Mouse (Mus musculus): Measurements from ENCODE around the gene Tmem143. TPM values are rescaled to one million over a fixed set of nuclear protein-coding genes. Genes with fewer than 3 reads are reported as not detected.
A peak's percentile ranks its signal among the peaks of the same experiment; 100 is the strongest.

Tmem143 gene
- total and polyA plus RNA-seq, 3 experiments: 8.8 to 14.6 (median 14.2) TPM

DNA sequence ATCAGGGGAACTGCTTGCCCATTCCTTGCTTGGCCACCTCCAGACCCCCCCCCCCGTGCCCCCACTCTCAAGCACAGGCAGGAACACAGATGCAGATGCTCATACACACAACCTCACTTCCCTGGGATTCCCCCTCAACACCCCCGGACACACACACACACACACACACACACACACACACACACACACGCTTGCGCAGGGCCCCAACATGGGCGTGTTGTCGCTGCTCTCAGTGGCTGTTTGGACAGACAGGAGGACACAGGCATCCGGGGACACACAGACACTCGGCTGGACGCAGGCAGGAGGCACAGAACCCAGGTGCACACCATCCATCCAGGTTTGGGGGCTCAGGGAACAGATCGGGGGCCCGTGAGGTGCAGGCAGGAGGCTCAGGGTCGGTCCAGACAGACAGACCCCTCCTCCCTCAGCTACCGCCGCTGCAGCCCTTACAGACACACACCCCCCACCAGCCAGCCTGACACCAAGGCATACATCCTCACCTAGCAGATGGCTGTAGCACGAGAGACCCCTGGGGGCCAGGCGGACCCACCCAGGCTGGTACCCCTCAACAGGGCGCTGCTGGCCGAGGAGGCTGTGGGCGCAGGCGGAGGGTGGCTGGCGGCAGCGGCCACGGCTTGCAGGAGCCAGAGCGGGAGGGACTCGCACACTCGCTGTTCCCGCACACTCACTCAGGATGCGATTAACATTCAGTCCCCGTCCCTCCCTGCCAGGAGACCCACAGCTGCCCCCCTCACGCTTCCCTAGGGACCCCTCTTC, 26.3 kb upstream of the Tmem143 start:
- no peak overlapping the region for H3K9ac ChIP-seq (ENCODE audit: insufficient read depth, low read depth)
- DNase-seq (ENCODE audit: extremely low read depth): no peak
- H3K4me1 ChIP-seq (ENCODE audit: control insufficient read depth in 1 of 2, insufficient read depth in 2 of 2): peaks cover 19 to 25% of the 10 kb centered on the region in 2 experiments
- peaks cover 7 to 12% of the 10 kb centered on the region in 2 experiments for H3K36me3 ChIP-seq (replicated peaks in 1 of 2; ENCODE audit: control insufficient read depth in 1 of 2, insufficient read depth in 1 of 2, low read length in 1 of 2)
- dilution Hi-C loops (cut with MboI; ENCODE audit: extremely low pct_ligation_motif_present, extremely low pct_unique_long_range_greater_than_20kb, low sequenced_read_pairs): no loop called here
- TF ChIP-seq NRF1 (IDR thresholded peaks at IDR 0.05; ENCODE audit: low read depth, low read length) (peak; percentile 65), RCOR1 (conservative IDR thresholded peaks at IDR 0.05; ENCODE audit: low read depth, low read length) (no peak)
- peaks cover 6% of the 10 kb centered on the region for H3K9me3 ChIP-seq (replicated peaks; ENCODE audit: low read length)
- H3K4me2 ChIP-seq (ENCODE audit: insufficient read depth, low read depth, poor library complexity, severe bottlenecking): peak overlapping the region; percentile 27; the same call in 1 of the 2 replicates
- in situ Hi-C loops (cut with MboI; ENCODE audit: low pct_ligation_motif_present, low pct_unique_long_range_greater_than_20kb, low sequenced_read_pairs): loop anchor here (5.0 kb wide), 1 partner anchor 72 kb away; no protein-coding TSS in a partner anchor
- peaks cover 24% of the 10 kb centered on the region for H3K79me2 ChIP-seq (replicated peaks; ENCODE audit: control insufficient read depth, extremely low read depth, insufficient read depth, poor library complexity, severe bottlenecking)
- H3K27ac ChIP-seq (ENCODE audit: insufficient read depth, low read depth): no peak overlapping the region
- H3K4me3 ChIP-seq (replicated peaks in 1 of 3; ENCODE audit: low read depth in 2 of 3, low read length in 2 of 3, poor library complexity in 1 of 3): peak overlapping the region in 1 of 3 experiments; percentile 7
- peaks cover 35% of the 10 kb centered on the region for H3K27me3 ChIP-seq (replicated peaks)

DNA sequence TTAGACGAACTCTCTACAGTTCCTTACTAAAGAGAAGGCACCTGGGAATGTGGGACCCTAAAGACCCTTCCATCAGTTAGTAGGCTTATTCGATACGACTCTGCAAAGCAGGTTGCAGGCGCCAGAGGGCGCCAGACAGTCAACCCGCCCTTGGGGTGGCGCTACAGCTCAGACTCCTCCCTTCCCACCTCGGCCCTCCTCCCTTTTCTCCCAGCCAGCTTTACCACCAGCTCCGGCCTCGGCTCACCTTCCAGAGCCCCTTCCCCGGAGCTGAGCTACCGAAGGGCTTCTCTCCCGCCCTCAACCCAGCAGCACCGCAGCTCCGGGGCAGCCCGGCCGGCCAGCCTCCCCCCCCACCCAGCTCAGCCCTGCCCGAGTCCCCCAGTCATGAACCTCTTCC, 24.1 kb upstream of the Tmem143 start, which contains the start of gene Kdelr1:
Kdelr1 (plus strand) TSS at position 149 of the 400 bp plus-strand sequence.
- Histone ChIP-seq H3K4me2 (ENCODE audit: insufficient read depth, low read depth, poor library complexity, severe bottlenecking) (peak within 1 kb of the TSS; percentile 31), H3K36me3 (replicated peaks in 1 of 2; ENCODE audit: control insufficient read depth in 1 of 2, insufficient read depth in 1 of 2, low read length in 1 of 2) (peaks cover 19 to 31% of the 10 kb centered on the region in 2 experiments), H3K4me3 (replicated peaks in 1 of 3; ENCODE audit: low read depth in 2 of 3, low read length in 2 of 3, poor library complexity in 1 of 3) (peak within 1 kb of the TSS; percentile 72 to 88 (median 86)), H3K4me1 (ENCODE audit: control insufficient read depth in 1 of 2, insufficient read depth in 2 of 2) (peaks cover 23 to 44% of the 10 kb centered on the region in 2 experiments), H3K27me3 (replicated peaks) (peaks cover 17% of the 10 kb centered on the region), H3K27ac (ENCODE audit: insufficient read depth, low read depth) (peak within 1 kb of the TSS; percentile 62), H3K9me3 (replicated peaks; ENCODE audit: low read length) (no peaks in the 10 kb centered on the region), H3K9ac (ENCODE audit: insufficient read depth, low read depth) (peak within 1 kb of the TSS; percentile 99), H3K79me2 (replicated peaks; ENCODE audit: control insufficient read depth, extremely low read depth, insufficient read depth, poor library complexity, severe bottlenecking) (peaks cover 24% of the 10 kb centered on the region)
- dilution Hi-C loops (cut with MboI; ENCODE audit: extremely low pct_ligation_motif_present, extremely low pct_unique_long_range_greater_than_20kb, low sequenced_read_pairs) (no loop called here), in situ Hi-C loops (cut with MboI; ENCODE audit: low pct_ligation_motif_present, low pct_unique_long_range_greater_than_20kb, low sequenced_read_pairs) (loop anchor here (5.0 kb wide), 1 partner anchor 70 kb away; no protein-coding TSS in a partner anchor)
- DNase-seq (ENCODE audit: extremely low read depth): peak; percentile 82
- no peak for TF ChIP-seq JUN (IDR thresholded peaks at IDR 0.05; ENCODE audit: insufficient read depth, low read depth, low read length)
- no peak for TF ChIP-seq ZNF384 (IDR thresholded peaks at IDR 0.05; ENCODE audit: low read depth, low read length)
- TF ChIP-seq CTCF (conservative IDR thresholded peaks at IDR 0.05 in 1 of 2, IDR thresholded peaks at IDR 0.05 in 1 of 2; ENCODE audit: low read depth in 2 of 2, low read length in 2 of 2): peak; percentile 83 to 98
- TF ChIP-seq NRF1 (IDR thresholded peaks at IDR 0.05; ENCODE audit: low read depth, low read length): 0 out of 2 replicates have a peak, but pooled peaks have one; percentile 13
- TF ChIP-seq BHLHE40 (IDR thresholded peaks at IDR 0.05; ENCODE audit: low read depth, low read length): no peak
- no peak for TF ChIP-seq KAT2A (IDR thresholded peaks at IDR 0.05; ENCODE audit: insufficient replicate concordance, low read length)
- no peak for TF ChIP-seq CHD2 (IDR thresholded peaks at IDR 0.05; ENCODE audit: low read length)
- peak; percentile 88 for TF ChIP-seq SMC3 (IDR thresholded peaks at IDR 0.05; ENCODE audit: low read depth, low read length)
- TF ChIP-seq JUND (conservative IDR thresholded peaks at IDR 0.05; ENCODE audit: low read depth, low read length): no peak
- TF ChIP-seq POLR2A (IDR thresholded peaks at IDR 0.05; ENCODE audit: low read depth, low read length): peak; percentile 79
- TF ChIP-seq MXI1 (IDR thresholded peaks at IDR 0.05; ENCODE audit: low read depth, low read length): no peak
- TF ChIP-seq UBTF (IDR thresholded peaks at IDR 0.05; ENCODE audit: low read depth, low read length): no peak
- no peak for TF ChIP-seq MAFK (IDR thresholded peaks at IDR 0.05; ENCODE audit: insufficient replicate concordance, low read length)
- TF ChIP-seq NELFE (IDR thresholded peaks at IDR 0.05; ENCODE audit: low read depth, low read length): peak; percentile 55; the same call in 1 of the 2 replicates
- no peak for TF ChIP-seq E2F4 (IDR thresholded peaks at IDR 0.05; ENCODE audit: insufficient replicate concordance, low read depth, low read length)
- no peak; the same call in 1 of the 2 replicates for TF ChIP-seq RCOR1 (conservative IDR thresholded peaks at IDR 0.05; ENCODE audit: low read depth, low read length)
- no peak for TF ChIP-seq SIN3A (IDR thresholded peaks at IDR 0.05; ENCODE audit: low read length)
- no peak for TF ChIP-seq ELF1 (IDR thresholded peaks at IDR 0.05; ENCODE audit: low read depth, low read length)
- TF ChIP-seq ETS1 (conservative IDR thresholded peaks at IDR 0.05; ENCODE audit: low read depth, low read length): no peak
- TF ChIP-seq MYC (IDR thresholded peaks at IDR 0.05; ENCODE audit: low read depth, low read length): 0 out of 2 replicates have a peak, but pooled peaks have one; percentile 18
- no peak for TF ChIP-seq ZKSCAN1 (IDR thresholded peaks at IDR 0.05; ENCODE audit: borderline replicate concordance, low read depth, low read length)
- no peak for TF ChIP-seq IRF4 (IDR thresholded peaks at IDR 0.05; ENCODE audit: low read depth, low read length)
- no peak for TF ChIP-seq MAX (IDR thresholded peaks at IDR 0.05; ENCODE audit: low read length)
- TF ChIP-seq EP300 (IDR thresholded peaks at IDR 0.05; ENCODE audit: low read length): no peak
- TF ChIP-seq USF1 (IDR thresholded peaks at IDR 0.05; ENCODE audit: low read depth, low read length): no peak
- TF ChIP-seq HCFC1 (IDR thresholded peaks at IDR 0.05; ENCODE audit: low read depth, low read length): no peak
- TF ChIP-seq RAD21 (IDR thresholded peaks at IDR 0.05; ENCODE audit: low read depth, low read length): peak; percentile 57
- TF ChIP-seq POLR2AphosphoS2 (IDR thresholded peaks at IDR 0.05; ENCODE audit: low read depth, low read length): no peak
- TF ChIP-seq ZMIZ1 (IDR thresholded peaks at IDR 0.05; ENCODE audit: low read depth, low read length): no peak
- TF ChIP-seq CHD1 (IDR thresholded peaks at IDR 0.05; ENCODE audit: low read depth, low read length): no peak
- TF ChIP-seq TBP (conservative IDR thresholded peaks at IDR 0.05; ENCODE audit: low read depth, low read length): 0 out of 2 replicates have a peak, but pooled peaks have one; percentile 53

Data from CH12.LX (cell line).